Mouse (Mus musculus): ENCODE measurements around the gene Kif1b.

The Kif1b gene

GRCm38 (mm10) chr4:149313558-149314253 lies 6.2 kb upstream of the Kif1b start:
- no peak for DNase-seq

- DNase-seq = no peak
Observed at GRCm38 (mm10) chr4:149311996-149312395, 4.5 kb upstream of the Kif1b start.

- DNase-seq = no peak
Observed at GRCm38 (mm10) chr4:149308491-149308820, 963 bp upstream of the Kif1b start.

DNA sequence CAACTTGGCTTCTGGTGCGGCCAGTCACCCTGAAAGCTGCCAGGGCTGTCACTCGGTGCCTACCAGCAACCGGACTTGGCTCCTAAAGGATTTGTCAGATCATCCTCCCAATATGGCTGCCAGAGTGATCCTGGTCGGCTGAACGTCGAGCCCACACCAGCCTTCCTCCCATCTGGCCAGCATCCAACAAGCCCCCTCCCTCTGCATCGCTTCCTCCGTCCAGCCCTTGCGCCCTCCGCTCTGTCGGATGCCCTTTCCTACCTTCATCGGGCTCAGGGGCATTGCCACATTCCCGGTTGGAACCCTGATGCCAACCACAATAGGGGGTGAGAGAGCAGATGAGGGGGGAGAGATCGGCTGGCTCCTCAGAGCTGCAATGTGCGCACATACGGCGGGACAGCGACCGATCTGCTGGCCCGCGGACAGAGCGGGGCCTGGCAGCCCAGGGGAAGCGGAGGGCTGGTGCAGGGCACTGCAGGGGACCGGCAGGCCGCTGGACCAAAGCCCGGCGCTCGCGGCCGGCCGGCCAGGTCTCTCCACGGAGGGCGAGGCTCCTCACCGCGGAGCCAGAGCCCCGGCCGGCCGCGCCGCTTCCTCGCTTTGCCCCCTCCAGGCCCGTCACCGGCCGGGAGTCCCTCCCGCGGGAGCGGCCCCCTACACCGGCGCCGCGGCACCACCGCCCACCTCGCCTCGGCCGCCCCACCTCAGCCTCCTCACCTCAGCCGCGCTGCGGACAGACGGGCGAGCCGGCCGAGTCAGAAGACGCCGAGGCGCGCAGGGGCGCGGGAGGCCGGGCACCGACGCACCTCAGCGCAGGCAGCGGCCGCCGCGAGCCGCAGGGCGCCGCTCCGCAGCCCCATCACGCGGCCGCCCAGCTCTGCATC lies 539 bp downstream of the Kif1b start:
- peak; percentile 87 for DNase-seq

DNA sequence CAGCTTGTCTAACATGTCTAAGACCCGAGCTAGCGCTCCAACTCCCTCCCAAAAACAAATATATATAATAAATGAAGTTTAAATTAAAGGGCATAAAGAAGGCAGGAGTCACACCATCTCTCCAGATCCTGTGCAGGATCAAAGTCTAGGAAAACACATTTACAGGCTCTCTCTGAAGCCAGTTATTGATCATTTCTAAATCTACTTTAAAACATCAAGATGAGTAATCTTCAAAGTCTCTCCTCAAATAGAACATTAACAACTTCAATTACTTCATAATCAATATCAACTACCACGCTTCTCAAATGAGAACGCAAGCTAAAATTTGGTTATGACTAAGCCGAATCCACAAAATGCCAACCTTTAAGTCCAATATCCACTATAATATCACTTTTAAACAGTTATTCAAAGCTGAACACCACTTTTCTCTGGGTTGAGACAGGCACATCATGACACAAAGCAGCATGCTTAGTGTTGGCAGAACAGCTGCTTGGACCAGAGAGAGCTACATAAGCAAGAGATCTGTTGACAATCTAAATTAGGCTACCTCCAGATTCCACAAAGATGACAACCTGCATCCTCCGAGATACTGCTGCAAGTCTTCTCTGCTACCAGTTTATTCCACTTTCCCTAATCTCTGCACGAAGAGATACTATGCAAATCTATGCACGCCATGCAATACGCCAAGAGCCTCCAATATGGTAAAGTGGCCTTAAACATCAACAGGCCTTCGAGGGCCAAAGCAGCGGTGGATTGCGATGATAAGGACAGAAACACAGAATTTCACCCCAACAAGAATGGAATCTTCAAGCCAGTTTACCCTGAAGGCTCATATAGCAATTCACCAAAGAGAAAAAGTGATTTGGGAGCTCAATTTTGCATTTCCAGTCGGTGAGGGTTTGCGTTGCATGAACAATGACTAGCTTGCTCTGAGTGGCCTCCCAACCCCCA lies 1.5 kb downstream of the Kif1b start:
- no peak for DNase-seq

DNA sequence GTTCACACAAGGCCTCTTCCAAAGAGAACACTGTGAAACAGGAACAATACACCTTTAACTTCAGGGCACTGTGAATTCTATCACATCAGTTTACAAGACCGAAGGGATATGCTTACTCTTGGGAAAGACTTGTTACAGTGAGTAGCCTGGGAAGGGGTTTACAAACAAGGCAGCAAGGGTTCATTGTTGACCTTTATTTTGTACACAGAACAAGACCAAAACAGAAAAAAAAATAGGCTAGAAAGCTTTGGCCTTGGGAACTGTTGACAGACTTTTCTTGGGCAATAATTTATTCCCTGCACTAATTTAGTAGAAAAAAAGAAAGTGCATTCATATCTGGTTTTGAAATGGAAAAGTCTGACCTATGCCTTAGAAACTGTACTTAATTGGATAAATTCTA lies 3.0 kb downstream of the Kif1b start:
- DNase-seq = no peak

- no peak for DNase-seq
Observed at GRCm38 (mm10) chr4:149303502-149303901, 4.0 kb downstream of the Kif1b start.

DNA sequence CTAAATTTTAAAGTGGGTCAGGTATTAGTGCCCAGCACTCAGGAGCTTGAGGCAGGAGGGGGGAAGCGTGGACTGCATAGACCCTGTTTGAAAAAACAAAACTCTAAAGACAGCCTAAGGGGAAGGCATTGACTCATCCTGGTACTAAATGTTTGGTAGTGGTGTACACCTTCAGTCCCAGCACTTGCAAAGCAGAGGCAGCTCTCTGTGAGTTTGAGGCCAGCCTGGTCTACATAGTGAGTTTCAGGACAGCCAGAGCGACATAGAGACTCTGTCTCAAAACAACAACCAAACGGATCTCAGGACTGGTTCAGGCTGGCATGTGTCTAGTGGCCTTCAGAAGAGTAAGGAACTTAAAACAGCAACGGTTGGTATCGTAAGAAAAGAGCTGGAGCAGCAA lies 4.7 kb downstream of the Kif1b start:
- DNase-seq = no peak

DNA sequence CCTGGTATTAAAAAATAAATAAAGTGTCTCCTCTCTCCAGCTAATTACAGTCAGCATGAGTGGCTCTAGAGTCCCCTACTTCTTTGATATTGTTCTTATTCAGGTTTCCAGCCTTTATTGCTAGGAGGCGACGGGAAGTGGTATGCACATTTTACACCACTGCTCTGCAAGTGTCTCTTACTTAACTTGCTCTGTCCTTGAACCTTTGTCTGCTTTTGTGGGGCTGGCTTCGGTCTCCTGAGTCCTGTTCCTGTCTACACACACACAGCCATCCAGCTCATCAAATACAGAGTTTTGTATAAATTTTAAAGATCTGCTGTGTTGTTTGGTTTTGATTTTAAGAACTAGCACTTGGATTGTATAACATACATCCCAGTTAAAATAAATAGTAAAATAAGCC lies 5.4 kb downstream of the Kif1b start:
- no peak for DNase-seq

- DNase-seq = no peak
Observed at GRCm38 (mm10) chr4:149296501-149296900, 11.0 kb downstream of the Kif1b start.

DNA sequence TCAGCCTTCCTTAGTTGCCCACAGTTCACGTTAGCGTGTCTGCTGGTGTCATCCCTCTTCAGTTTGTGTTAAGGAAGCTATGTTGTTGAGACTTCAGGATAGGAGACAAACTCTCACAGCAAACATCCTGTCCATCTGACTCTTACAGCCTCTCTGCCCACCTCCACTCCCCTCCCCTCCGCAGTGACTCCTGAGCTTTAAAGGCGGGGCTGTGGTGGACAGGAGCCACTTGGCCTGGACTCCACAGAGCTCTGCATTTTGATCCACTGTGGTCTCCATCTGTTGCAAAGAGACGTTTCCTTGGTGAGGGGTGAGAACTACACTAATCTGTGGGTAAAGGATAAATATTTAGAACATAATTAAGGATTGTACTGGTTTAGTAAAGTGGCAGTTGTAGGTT lies 14.5 kb downstream of the Kif1b start:
- no peak for DNase-seq

- no peak for DNase-seq
Observed at GRCm38 (mm10) chr4:149291061-149291460, 16.4 kb downstream of the Kif1b start.

GRCm38 (mm10) chr4:149290157-149290750 lies 17.2 kb downstream of the Kif1b start:
- DNase-seq = no peak

- no peak for DNase-seq
Observed at GRCm38 (mm10) chr4:149286287-149287137, 21.0 kb downstream of the Kif1b start.

GRCm38 (mm10) chr4:149285691-149286090 lies 21.8 kb downstream of the Kif1b start:
- DNase-seq = no peak

- no peak for DNase-seq
Observed at GRCm38 (mm10) chr4:149283018-149283417, 24.5 kb downstream of the Kif1b start.

GRCm38 (mm10) chr4:149282025-149282738 lies 25.3 kb downstream of the Kif1b start:
- no peak for DNase-seq

DNA sequence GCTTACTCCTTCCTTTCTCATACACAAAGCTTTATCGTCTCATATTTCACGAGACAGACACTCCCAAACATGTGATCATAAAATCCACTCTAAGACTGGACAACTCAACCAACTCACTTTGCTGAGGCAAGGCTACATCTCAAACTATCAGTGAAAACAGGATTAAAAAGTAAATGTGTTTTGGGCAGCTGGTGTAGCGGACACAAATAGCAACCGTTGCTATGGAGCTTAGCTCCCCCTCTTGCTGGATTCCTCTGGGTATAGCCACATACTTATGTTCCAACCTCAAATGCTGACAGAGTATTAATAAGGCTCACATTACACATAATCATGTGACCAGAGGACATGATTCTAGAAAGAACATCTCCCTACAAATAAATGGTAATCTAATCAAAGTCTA lies 29.9 kb downstream of the Kif1b start:
- peak; percentile 51 for DNase-seq

DNA sequence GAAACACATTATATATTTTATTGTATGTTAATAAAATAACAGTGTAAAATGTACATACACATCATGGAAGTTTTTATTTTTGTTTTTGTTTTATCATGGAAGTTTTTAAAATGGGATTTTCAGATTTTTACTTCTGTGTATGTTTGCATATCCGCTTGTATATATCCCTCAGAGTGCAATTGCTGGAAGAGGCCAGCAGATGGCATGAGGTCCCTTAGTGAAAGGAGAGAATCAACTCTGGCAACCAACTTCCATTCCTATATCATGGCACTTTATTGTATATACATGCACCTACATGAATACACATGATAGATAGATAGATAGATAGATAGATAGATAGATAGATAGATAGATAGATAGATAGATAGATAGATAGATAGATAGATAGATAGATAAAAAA lies 34.4 kb downstream of the Kif1b start:
- no peak for DNase-seq

GRCm38 (mm10) chr4:149270541-149270940 lies 37.0 kb downstream of the Kif1b start:
- no peak for DNase-seq

DNA sequence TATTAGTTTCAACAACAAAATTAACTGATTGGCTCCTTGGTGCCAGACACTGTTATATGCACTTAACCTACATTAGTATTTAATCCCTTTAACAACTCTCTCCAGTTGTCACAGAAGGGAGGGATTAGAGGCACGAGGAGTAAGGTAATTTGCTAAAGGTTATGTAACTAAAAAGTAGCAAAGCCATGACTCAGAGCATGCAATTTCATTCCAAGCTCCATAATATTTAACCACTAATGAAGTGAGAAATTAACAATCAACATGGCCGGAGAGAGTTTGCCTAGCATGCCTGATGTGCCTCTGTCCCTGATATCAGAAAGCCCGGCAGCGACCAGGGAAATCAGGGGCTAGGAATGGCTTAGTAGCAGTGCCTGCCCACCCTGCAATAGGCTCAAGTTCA lies 38.5 kb downstream of the Kif1b start:
- no peak for DNase-seq

Data from layer of hippocampus, adult 9-11 months (tissue).